Mouse (Mus musculus): Measurements from ENCODE around the gene Ulk4. TPM values are rescaled to one million over a fixed set of nuclear protein-coding genes. Genes with fewer than 3 reads are reported as not detected.

Ulk4 gene
- total and polyA plus RNA-seq, 2 experiments from 2014 or later = 8.1 to 68.0 TPM

DNA sequence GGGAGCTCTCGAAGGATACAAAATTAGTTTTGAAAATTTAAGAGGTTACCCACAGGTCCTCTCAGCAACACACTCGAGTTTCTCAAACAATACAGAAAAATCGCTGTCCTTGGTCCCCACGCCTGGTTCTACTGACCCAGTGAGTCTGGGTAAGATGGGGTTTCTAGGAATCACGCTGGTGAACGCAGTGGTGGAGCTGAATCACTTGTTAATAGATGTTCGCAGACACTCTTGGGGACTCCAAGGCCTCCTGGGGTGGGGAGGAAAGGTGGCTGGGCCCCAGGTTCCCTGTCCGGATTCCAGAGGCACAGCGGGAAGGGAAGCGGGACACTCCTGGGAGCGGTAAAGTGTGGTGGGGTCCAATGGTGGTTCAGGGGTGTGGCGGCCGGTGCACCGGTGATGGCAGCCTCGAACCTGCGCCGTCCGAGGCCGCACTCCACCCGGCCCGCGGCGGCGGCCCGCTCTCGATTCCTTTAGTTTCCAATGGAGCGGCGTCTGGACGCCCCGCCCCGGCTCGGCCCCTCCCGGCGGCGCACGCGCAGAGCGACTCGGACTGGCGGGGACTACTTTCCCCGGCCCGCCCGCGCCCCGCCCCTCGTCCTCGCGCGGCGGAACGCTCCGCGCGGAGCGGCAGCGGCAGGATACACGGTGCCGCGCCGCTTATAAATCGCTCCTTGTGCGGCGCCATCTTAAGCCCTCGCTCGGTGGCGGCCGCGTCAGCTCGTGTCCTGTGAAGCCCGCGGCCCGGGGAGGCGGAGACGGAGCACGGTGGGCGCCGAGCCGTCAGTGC, 344.0 kb downstream of the Ulk4 start:
- Histone ChIP-seq H3K4me2 (ENCODE audit: low read depth, low read length, poor library complexity, severe bottlenecking) (peak overlapping the region; percentile 79), H3K27me3 (ENCODE audit: insufficient read depth, low read length) (no peaks in the 10 kb centered on the region), H3K4me3 (ENCODE audit: low read depth, low read length) (peak overlapping the region; percentile 65), H3K36me3 (ENCODE audit: insufficient read depth, low read length) (no peaks in the 10 kb centered on the region), H3K4me1 (ENCODE audit: insufficient read depth, low read length) (peaks cover 18% of the 10 kb centered on the region), H3K9me3 (ENCODE audit: low read length) (no peaks in the 10 kb centered on the region), H3K27ac (ENCODE audit: low read depth, low read length) (peak overlapping the region; percentile 94), H3K9ac (replicated peaks; ENCODE audit: low read length, poor library complexity, severe bottlenecking) (peak overlapping the region; percentile 86)
- no peak for TF ChIP-seq CTCF (IDR thresholded peaks at IDR 0.05)
- peak; percentile 98 for DNase-seq (ENCODE audit: low spot score)
- WGBS = 6% methylated on average over 53 of the region's 78 CpGs
- peak; percentile 83 for ATAC-seq (ENCODE audit: low FRiP score)

GRCm38 (mm10) chr9:120932371-120932770, 344.6 kb downstream of the Ulk4 start:
- H3K36me3 ChIP-seq (ENCODE audit: insufficient read depth, low read length) = no peaks in the 10 kb centered on the region
- no peak for DNase-seq (ENCODE audit: low spot score)
- H3K27ac ChIP-seq (ENCODE audit: low read depth, low read length) = peak overlapping the region; percentile 63; the same call in 1 of the 2 replicates
- 27% methylated on average over 6 of the region's 6 CpGs for WGBS
- H3K4me3 ChIP-seq (ENCODE audit: low read depth, low read length) = peak overlapping the region; percentile 65
- no peak for TF ChIP-seq CTCF (IDR thresholded peaks at IDR 0.05)
- no peak for ATAC-seq (ENCODE audit: low FRiP score)
- no peaks in the 10 kb centered on the region for H3K27me3 ChIP-seq (ENCODE audit: insufficient read depth, low read length)
- H3K4me2 ChIP-seq (ENCODE audit: low read depth, low read length, poor library complexity, severe bottlenecking) = peak overlapping the region; percentile 49
- no peak overlapping the region for H3K9ac ChIP-seq (replicated peaks; ENCODE audit: low read length, poor library complexity, severe bottlenecking)
- H3K9me3 ChIP-seq (ENCODE audit: low read length) = no peaks in the 10 kb centered on the region
- peaks cover 12% of the 10 kb centered on the region for H3K4me1 ChIP-seq (ENCODE audit: insufficient read depth, low read length)

DNA sequence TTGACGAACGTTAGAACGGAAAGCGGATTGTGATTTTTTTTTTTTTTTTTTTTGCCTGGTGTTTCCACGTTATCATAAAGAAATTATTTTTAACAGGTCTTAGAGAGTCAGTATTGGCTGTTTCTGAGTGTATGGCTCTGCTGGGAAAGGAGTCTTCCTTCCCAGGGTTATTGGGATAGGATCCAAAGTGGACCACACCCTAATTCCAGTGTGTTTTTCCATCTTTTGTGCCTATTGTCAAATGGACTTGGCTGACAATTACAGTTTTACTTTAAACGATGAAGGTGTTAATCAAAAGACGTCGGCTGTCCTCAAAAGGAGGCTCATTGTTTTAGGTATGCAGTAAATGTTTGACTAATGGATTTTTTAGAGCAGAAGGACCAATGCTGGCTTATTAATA, 346.2 kb downstream of the Ulk4 start:
- TF ChIP-seq CTCF (IDR thresholded peaks at IDR 0.05) = no peak

DNA sequence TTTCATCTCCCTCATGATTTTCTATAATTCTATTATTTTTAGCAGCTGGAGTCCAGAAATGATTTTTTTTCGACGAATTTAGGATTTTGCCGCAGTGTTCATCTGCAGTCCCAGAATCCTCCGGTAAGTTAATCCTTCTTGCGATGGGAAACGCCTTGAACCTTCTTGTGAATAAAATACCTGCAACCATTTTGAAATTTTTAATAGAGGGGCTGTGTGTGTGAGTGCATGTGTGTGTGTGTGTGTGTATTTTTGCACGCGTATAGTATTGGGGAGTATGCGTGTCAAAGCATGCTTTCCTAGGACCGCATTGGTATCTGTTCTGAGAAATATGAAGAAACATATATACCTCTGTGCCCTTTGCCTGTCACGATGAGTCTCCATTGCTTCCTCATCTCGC, 347.0 kb downstream of the Ulk4 start:
- peak overlapping the region; percentile 30 for H3K4me2 ChIP-seq (ENCODE audit: low read depth, low read length, poor library complexity, severe bottlenecking)
- no peak for ATAC-seq (ENCODE audit: low FRiP score)
- H3K27ac ChIP-seq (ENCODE audit: low read depth, low read length) = peak overlapping the region; percentile 93
- TF ChIP-seq CTCF (IDR thresholded peaks at IDR 0.05) = no peak
- H3K27me3 ChIP-seq (ENCODE audit: insufficient read depth, low read length) = no peaks in the 10 kb centered on the region
- 48% methylated on average over 12 of the region's 12 CpGs for WGBS
- H3K9me3 ChIP-seq (ENCODE audit: low read length) = no peaks in the 10 kb centered on the region
- H3K36me3 ChIP-seq (ENCODE audit: insufficient read depth, low read length) = no peaks in the 10 kb centered on the region
- H3K4me3 ChIP-seq (ENCODE audit: low read depth, low read length) = peak overlapping the region; percentile 31
- no peak for DNase-seq (ENCODE audit: low spot score)
- no peaks in the 10 kb centered on the region for H3K4me1 ChIP-seq (ENCODE audit: insufficient read depth, low read length)
- H3K9ac ChIP-seq (replicated peaks; ENCODE audit: low read length, poor library complexity, severe bottlenecking) = peak overlapping the region; percentile 61

More for the DNA sequence above, 346.2 kb downstream of the Ulk4 start:
- H3K27ac ChIP-seq (ENCODE audit: low read depth, low read length) = peak overlapping the region; percentile 93
- DNase-seq (ENCODE audit: low spot score) (no peak), ATAC-seq (ENCODE audit: low FRiP score) (no peak)
- no peaks in the 10 kb centered on the region for H3K36me3 ChIP-seq (ENCODE audit: insufficient read depth, low read length)
- peaks cover 5% of the 10 kb centered on the region; the same call in 1 of the 2 replicates for H3K4me1 ChIP-seq (ENCODE audit: insufficient read depth, low read length)
- 37% methylated on average over 8 of the region's 8 CpGs for WGBS
- peak overlapping the region; percentile 61; the same call in 1 of the 2 replicates for H3K9ac ChIP-seq (replicated peaks; ENCODE audit: low read length, poor library complexity, severe bottlenecking)
- peak overlapping the region; percentile 31; the same call in 1 of the 2 replicates for H3K4me3 ChIP-seq (ENCODE audit: low read depth, low read length)
- no peaks in the 10 kb centered on the region for H3K9me3 ChIP-seq (ENCODE audit: low read length)
- no peaks in the 10 kb centered on the region for H3K27me3 ChIP-seq (ENCODE audit: insufficient read depth, low read length)
- peak overlapping the region; percentile 30 for H3K4me2 ChIP-seq (ENCODE audit: low read depth, low read length, poor library complexity, severe bottlenecking)

DNA sequence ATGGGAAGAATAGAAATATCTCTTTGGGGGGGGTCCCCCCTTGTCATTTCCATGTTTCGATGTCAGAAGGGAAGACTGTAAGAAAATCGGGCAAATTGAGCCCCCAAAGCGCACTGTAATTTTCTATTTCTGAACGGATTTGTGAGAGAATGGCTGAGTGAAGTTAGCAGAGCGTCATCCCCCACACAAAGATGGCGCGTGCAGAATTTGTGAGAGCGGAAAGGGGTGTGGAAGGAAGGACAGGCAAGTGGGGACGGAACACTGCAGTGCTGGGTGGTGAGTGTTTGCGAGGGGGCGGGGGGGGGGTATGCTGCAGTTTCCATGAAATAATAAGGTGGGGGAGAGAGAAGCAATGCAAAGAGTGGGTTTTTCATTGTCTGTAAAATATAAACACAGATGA, 347.9 kb downstream of the Ulk4 start, which contains the start of gene Ctnnb1:
Ctnnb1 (plus strand) TSS at position 136 of the 400 bp plus-strand sequence.
- no peak for TF ChIP-seq CTCF (IDR thresholded peaks at IDR 0.05)
- Histone ChIP-seq H3K4me2 (ENCODE audit: low read depth, low read length, poor library complexity, severe bottlenecking) (peak within 1 kb of the TSS; percentile 30), H3K9ac (replicated peaks; ENCODE audit: low read length, poor library complexity, severe bottlenecking) (peak within 1 kb of the TSS; percentile 61), H3K36me3 (ENCODE audit: insufficient read depth, low read length) (no peaks in the 10 kb centered on the region), H3K4me1 (ENCODE audit: insufficient read depth, low read length) (no peaks in the 10 kb centered on the region), H3K27ac (ENCODE audit: low read depth, low read length) (peak within 1 kb of the TSS; percentile 93), H3K4me3 (ENCODE audit: low read depth, low read length) (peak within 1 kb of the TSS; percentile 31), H3K27me3 (ENCODE audit: insufficient read depth, low read length) (no peaks in the 10 kb centered on the region), H3K9me3 (ENCODE audit: low read length) (no peaks in the 10 kb centered on the region)
- DNase-seq (ENCODE audit: low spot score) (no peak), ATAC-seq (ENCODE audit: low FRiP score) (peak; percentile 38; the same call in 1 of the 2 replicates)
- 36% methylated on average over 11 of the region's 11 CpGs for WGBS

DNA sequence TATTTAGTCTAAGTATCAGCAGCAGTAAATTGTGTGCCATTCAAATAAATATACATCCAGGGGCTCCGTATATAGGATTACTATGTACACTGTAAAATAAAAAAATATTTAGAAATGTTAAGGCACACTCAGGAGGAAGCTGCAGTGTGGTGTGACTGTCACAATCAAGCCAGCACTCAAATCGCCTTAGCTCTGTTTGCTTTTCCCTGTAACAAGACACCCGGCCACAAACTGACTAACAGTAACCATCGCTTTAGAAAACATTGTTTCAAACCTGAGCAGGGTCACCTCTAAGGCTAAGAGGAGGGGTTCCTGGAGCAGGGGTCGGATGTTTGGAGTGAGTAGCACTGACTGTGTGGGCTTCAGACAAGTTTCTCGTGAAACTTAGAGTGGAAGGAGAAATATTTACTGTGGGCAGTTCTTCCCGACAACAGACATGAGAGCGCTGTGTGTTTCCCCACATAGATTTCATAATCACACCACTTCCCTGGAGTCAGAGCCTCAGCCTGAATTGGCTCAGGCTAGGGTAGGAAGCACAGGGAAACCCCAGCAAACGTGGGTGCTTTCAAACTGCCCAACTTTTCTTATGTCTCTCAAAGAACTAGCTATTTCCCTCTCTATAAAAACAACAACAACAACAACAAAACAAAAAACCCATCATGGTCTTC, 349.9 kb downstream of the Ulk4 start:
- H3K36me3 ChIP-seq (ENCODE audit: insufficient read depth, low read length) = no peaks in the 10 kb centered on the region
- no peaks in the 10 kb centered on the region for H3K9me3 ChIP-seq (ENCODE audit: low read length)
- H3K4me3 ChIP-seq (ENCODE audit: low read depth, low read length) = no peak overlapping the region
- H3K4me1 ChIP-seq (ENCODE audit: insufficient read depth, low read length) = no peaks in the 10 kb centered on the region
- H3K9ac ChIP-seq (replicated peaks; ENCODE audit: low read length, poor library complexity, severe bottlenecking) = no peak overlapping the region
- WGBS = 34% methylated on average over 9 of the region's 9 CpGs
- H3K27ac ChIP-seq (ENCODE audit: low read depth, low read length) = no peak overlapping the region
- TF ChIP-seq CTCF (IDR thresholded peaks at IDR 0.05) = no peak
- ATAC-seq (ENCODE audit: low FRiP score) (no peak), DNase-seq (ENCODE audit: low spot score) (no peak)
- no peak overlapping the region for H3K4me2 ChIP-seq (ENCODE audit: low read depth, low read length, poor library complexity, severe bottlenecking)
- H3K27me3 ChIP-seq (ENCODE audit: insufficient read depth, low read length) = no peaks in the 10 kb centered on the region

Data from midbrain, postnatal 0 days (tissue).